Mouse (Mus musculus): ENCODE measurements at regions not wholly inside any gene's neighbourhood (a gene's known extent, or its start where the extent isn't known, plus 50 kb on each side); places are given as distances from the start of the nearest gene placed in this dataset.

GRCm38 (mm10) chr2:51871571-51871970, 63.4 kb downstream of the Rbm43 start:
- H3K79me2 ChIP-seq (ENCODE audit: control insufficient read depth, insufficient read depth, low read length, poor library complexity) = no peaks in the 10 kb centered on the region
- no peaks in the 10 kb centered on the region for H3K36me3 ChIP-seq (ENCODE audit: control insufficient read depth in 1 of 2, insufficient read depth in 2 of 2, low read length in 2 of 2)
- H3K9me3 ChIP-seq (replicated peaks; ENCODE audit: insufficient read depth, low read length) = no peaks in the 10 kb centered on the region
- TF ChIP-seq TAL1 (IDR thresholded peaks at IDR 0.05; ENCODE audit: low read length) = no peak
- TF ChIP-seq CHD2 (IDR thresholded peaks at IDR 0.05; ENCODE audit: low read length) = no peak
- no peak for DNase-seq (ENCODE audit: low read depth, low spot score)
- no peaks in the 10 kb centered on the region for H3K27me3 ChIP-seq (ENCODE audit: control insufficient read depth in 1 of 2, insufficient read depth in 2 of 2, low read length in 2 of 2)
- H3K4me1 ChIP-seq (ENCODE audit: control insufficient read depth in 1 of 2, insufficient read depth in 2 of 2, low read length in 2 of 2) = no peaks in the 10 kb centered on the region
- no peak overlapping the region for H3K9ac ChIP-seq (ENCODE audit: control insufficient read depth, low read depth, low read length, poor library complexity, severe bottlenecking)
- no peak overlapping the region for H3K27ac ChIP-seq (ENCODE audit: control insufficient read depth, low read depth, low read length)
- H3K4me3 ChIP-seq (ENCODE audit: control insufficient read depth in 1 of 2, insufficient read depth in 1 of 2, low read depth in 2 of 2, low read length in 2 of 2) = no peak overlapping the region

All from MEL (cell line).